Mouse (Mus musculus): ENCODE measurements around the gene Gnb2. TPM values are rescaled to one million over a fixed set of nuclear protein-coding genes. Genes with fewer than 3 reads are reported as not detected.

Gnb2 gene
- polyA plus RNA-seq, 2 experiments from 2014 or later, result 36.8 to 66.7 TPM

GRCm38 (mm10) chr5:137539291-137539801 lies 6.0 kb upstream of the Gnb2 start:
- ATAC-seq, result no peak

DNA sequence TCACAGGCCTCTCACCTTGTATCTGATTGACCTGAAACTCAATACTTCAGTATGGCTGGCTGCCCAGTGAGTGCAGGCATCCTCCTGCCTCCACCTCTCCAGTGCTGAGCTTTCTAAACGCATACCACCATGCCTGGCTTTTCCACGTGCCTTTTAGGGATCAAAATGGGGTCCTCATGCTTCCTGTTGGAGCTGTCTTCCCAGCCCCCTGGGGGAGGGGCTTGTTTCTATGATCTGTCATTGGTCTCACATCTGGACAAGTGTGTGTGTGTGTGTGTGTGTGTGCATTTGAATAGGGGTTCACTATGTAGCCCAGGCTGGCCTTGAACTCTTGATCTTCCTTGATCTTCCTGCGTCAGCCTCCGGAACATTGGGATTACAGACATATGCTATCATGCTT lies 4.2 kb upstream of the Gnb2 start:
- no peak for ATAC-seq

- no peak for ATAC-seq
These were observed 2.0 kb upstream of the Gnb2 start for GRCm38 (mm10) chr5:137535318-137535717.

DNA sequence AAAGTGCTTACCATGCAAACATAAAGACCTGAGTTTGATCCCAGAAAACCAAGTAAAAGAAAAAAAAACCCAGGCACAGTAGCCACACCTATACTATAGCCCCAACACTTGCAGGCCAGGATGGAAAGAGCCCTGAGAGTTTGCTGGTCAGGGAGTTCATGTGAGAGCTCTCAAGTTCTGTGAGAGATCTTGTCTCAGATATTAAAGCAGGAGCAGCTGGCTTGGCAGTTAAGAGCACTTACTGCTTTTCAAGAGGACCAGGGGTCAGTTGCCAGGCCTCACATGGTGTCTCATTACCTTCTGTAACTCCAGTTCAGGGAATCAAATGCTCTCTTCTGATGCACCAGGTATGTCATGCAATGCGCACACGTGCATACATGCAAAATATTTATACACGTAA lies 1.5 kb upstream of the Gnb2 start:
- ATAC-seq, result no peak

- no peak for ATAC-seq
These were observed 548 bp downstream of the Gnb2 start for GRCm38 (mm10) chr5:137532808-137533116.

- no peak for ATAC-seq
These were observed 1.0 kb downstream of the Gnb2 start for GRCm38 (mm10) chr5:137532131-137532807.

- ATAC-seq, result no peak
These were observed 1.7 kb downstream of the Gnb2 start for GRCm38 (mm10) chr5:137531414-137532130.

DNA sequence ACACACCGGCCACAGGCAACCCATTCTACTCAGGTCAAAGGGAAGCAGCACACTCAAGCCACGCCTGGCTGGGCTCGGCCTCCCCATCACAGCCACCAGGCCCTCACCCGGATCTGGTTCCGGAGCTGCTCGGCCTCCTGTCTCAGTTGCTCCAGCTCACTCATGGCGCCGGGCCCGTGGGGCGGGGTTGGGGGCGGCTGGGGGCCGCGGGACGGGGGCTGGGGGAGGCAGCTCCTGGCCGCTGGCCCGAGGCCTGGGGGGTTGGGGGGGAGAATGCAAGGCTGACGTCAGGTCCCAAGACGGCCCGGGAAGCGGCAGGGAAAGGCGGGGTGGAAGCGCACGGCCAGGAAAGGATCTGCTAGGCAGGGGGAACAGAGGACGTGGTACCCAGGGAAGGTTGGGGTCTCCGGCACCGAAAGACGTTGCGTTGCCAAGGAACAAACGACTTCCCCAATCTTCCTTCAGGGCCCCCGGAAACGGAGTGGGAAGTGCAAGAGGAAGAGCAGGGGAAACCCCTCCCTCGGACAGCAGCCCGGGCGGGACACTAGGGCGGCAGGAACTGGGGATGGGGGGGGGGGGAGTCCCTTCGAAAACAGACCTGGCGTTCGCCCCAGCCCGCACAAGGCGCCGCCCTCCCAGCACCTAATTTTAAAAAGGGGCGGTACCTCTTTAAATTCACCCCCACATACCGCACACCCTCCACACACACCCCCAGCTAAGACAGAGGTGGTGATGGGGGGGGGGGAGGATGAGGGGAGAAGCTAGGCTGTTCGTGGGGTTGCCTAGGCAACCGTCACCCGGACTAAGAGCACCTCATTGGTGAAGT lies 2.5 kb downstream of the Gnb2 start:
- peak; percentile 32 for ATAC-seq

DNA sequence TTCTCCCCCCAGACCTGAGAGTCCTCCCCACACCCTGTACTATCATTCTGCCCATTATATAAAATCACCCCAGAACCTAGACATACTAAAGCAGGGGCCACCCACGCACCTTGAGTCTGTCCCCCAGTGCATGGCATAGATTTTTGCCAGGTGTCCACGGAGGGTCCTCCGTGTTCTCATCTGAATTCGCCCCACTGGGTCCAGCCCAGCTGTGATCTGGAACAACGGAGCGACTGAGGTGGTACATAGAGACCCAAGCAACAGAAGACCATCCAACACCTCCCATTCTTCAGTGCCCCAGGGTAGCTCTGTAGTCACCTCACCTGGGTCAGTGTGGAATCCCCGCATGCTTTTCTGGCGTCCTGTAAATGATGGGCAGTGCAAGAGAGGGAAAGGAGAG lies 3.2 kb downstream of the Gnb2 start:
- no peak for ATAC-seq

DNA sequence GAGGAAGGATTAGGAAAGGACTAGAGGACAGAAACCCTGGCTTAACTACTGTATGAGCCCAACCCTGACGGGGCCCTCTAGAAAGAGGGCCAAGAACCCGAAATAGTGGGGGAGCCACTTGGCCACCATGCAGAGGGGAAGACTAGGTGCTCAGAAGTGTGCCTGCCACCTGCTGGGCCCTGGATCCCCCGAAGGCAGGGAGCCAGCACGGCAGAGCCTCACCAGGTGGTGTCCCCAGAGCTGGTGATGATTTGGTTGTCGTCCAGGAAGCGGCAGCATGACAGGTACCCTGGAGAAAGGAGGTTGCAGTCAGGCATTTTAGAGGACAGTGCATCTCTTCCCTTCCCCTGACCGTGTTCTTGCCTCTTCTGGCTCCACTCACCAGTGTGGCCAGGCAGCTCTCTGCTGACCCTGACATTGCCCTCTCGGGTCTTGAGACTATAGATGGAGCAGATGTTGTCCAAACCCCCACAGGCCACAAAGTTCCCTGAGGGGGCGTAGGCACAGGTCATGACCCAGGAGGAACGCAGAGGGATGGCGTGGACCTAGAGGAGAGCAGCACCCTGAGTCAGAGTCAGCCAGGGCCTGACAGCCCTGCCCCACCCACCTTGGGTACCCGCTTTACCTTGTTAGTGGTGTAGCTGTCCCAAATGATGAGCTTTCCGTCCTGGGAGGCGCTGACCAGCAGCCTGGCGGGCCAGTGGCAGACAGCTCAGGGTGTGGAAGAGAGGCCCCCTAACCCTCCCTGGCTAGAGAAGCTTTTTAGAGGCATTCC lies 3.9 kb downstream of the Gnb2 start:
- ATAC-seq, result no peak

- ATAC-seq, result no peak
These were observed 4.9 kb downstream of the Gnb2 start for GRCm38 (mm10) chr5:137528247-137528968.

GRCm38 (mm10) chr5:137527413-137527812 lies 5.9 kb downstream of the Gnb2 start:
- no peak for ATAC-seq

GRCm38 (mm10) chr5:137526192-137526936 lies 6.9 kb downstream of the Gnb2 start:
- no peak for ATAC-seq

- ATAC-seq, result no peak
These were observed 7.8 kb downstream of the Gnb2 start for GRCm38 (mm10) chr5:137525511-137525910.

GRCm38 (mm10) chr5:137524671-137525070 lies 8.6 kb downstream of the Gnb2 start:
- no peak for ATAC-seq

- no peak for ATAC-seq
These were observed 9.1 kb downstream of the Gnb2 start for GRCm38 (mm10) chr5:137524251-137524515.

DNA sequence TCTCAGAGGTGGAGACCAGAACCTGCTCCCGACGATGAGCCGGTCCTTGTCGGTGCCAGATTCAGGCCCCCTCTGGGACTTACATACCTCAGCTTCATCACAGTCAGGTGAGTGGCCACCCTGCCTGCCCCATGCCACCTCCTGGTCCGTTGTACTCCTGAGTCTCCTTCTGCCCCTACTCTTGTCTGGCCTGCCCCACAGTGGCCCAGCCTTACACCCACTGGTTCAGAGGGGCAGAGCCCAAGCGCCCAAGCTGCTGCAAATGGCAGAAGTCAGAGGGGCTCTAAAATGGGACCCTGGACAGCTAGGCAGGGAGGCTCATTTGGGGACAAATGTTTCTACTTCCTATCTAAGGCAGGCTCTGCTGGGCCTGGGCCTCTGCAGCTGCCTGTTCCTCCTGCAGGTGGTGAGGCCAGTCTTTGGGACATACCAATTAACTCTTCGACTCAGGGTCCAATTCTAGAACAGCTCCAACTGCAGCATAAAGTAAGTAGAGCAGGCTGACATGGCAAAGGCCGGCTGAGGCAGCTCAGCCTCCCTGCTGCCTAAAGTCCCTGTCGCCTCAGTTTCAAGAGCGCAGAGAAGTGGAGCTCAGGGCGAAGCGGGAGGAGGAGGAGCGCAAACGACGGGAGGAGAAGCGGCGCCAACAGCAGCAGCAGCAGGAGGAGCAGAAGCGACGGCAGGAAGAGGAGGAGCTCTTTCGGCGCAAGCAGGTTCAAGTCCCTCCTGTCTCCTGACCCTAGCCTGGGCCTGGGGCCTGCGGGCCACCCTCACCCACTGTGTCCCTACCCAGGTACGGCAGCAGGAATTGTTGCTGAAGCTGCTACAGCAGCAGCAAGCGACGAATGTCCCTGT lies 9.7 kb downstream of the Gnb2 start:
- ATAC-seq, result no peak

GRCm38 (mm10) chr5:137522711-137523110 lies 10.6 kb downstream of the Gnb2 start:
- ATAC-seq, result no peak

GRCm38 (mm10) chr5:137521861-137522260 lies 11.4 kb downstream of the Gnb2 start:
- no peak for ATAC-seq

Data from CD4-positive, CD25-positive, alpha-beta regulatory T cell, adult 4 months (primary cell).